Mouse (Mus musculus): ENCODE results near the gene Tspan9.
A peak's percentile ranks its signal among the peaks of the same experiment; 100 is the strongest.

Tspan9 gene

DNA sequence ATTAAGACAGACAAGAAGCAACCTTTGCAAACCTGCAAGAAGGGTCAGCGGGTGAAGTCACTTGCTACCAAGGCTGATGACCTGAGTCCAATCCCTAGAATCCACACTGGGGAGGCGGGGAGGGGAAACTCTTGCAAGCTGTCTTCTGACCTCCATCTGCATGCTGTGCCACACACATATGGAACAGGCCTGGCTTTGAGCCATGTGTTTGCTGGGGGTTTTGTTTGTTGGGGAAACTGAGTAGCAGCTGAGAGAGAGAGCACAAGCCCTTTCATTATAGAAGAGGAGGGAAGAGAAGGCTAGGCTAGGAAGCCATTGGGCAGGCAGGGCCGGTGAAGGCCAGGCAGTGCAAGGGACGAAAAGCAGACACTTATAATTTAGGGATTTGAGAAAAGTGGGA, 123.3 kb downstream of the Tspan9 start:
- DNase-seq (ENCODE audit: low read depth, low spot score): no peak

DNA sequence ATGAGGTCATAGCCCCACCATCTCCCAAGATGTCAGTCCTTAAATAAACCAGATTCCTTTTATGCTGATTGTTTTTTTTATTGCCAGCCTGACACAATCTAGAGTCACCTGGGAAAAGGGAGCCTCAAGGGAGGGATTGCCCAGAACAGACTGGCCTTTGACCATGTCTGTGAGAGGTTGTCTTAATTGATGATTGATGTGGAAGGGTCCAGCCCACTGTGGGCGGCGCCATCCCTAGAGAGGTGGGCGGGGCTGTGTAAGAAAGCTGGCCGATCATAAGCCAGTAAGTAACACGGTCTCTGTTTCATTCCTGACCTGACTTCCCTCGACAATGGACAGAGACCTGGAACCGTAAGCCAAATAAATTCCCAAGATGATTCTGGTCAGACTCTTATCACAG, 124.3 kb downstream of the Tspan9 start:
- no peak for DNase-seq (ENCODE audit: low read depth, low spot score)

DNA sequence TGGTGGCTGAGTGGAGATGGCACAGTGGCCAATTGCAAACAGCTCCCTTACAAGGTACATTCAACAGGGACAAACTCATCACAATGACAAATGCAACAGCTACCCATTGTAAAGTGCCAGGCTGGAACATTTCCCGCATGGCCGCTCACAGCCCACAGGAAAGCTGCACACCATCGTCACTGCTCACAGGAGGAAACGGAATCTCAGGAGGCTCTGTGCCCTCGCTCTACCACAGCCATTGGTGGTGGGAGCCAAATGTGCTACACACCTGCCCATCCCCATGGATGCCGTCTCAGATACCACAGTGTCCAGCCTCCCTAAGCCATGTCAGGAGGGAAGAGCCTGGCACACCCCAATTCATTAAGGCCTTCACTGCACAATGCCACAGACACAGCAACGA, 128.1 kb downstream of the Tspan9 start:
- no peak for DNase-seq (ENCODE audit: low read depth, low spot score)

DNA sequence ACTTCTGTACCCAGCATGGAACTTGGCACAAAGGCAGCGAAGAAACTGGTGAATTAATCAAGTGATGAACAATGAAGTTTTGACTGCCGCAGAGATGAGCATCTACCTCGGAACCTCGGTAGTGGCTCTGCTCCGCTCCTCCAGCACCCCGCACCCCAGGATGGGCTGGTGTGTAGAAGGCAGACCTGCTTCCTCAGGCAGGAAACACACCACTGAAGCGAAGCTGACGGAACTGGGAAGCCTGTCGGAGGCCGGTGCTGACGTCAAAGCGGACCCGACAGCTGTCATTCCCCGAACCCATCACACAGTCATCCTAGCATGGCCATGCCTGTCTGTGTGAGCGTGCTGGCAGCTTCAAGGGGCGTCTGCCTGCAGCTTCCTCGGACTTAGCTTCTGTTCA, 131.6 kb downstream of the Tspan9 start:
- no peak for DNase-seq (ENCODE audit: low read depth, low spot score)

DNA sequence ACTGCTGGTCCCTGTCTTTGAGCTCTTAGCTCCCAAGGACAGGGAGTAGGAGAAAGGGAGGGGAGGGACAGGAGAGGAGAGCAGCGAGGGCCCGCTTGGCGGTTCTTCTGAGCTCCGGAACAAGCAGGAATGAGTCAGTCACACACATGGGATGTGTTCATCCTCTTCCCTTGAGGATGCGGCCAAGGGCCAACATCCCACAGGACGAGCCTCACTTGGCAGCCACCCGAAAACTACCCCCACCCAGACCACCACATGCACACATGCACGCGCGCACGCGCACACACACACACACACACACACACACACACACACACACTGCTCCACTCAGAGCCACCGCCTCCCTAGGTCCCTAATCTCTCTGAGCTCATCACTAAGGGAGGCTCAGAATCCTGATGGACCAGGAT, 132.3 kb downstream of the Tspan9 start:
- DNase-seq (ENCODE audit: low read depth, low spot score): no peak

DNA sequence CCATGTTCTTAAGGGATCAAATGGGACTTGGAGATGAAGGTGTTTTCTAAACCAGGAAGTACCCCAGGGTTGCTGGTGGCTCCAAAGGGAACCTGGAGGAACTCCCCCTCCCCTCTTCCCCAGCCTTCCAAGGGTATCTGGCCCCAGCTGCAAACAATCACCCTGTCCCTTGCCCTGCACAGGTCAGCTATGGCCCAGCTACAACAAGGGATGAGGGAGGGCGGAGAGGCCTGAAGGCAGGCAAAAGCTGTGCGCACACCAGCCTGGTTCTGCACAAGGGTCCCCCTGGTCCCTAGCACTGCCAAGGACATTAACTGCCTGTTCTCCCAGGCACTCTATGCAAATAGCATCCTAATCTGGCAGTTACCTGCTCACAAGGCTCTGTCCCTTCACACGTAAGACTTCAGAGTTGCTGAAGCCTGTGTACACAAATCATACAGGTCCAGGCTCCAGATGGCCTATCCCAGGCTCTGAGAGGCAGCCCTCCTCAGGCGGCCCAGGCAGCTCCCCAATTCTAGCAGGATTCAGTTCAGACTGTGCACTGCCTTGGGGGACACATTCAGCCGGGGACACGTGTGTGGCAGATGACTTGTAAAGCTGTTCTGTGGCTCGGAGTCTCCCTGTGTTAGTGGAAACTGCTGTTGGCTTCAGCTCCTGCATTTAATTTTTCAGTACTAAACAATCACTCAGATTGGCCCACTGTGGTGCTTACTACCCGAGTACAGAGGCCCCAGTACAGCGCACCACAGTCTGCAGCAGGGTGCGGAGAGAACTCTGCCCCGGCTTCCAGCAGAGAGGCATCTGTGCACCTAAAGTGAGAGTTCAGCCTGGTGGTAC, 133.0 kb downstream of the Tspan9 start:
- DNase-seq (ENCODE audit: low read depth, low spot score): no peak

DNA sequence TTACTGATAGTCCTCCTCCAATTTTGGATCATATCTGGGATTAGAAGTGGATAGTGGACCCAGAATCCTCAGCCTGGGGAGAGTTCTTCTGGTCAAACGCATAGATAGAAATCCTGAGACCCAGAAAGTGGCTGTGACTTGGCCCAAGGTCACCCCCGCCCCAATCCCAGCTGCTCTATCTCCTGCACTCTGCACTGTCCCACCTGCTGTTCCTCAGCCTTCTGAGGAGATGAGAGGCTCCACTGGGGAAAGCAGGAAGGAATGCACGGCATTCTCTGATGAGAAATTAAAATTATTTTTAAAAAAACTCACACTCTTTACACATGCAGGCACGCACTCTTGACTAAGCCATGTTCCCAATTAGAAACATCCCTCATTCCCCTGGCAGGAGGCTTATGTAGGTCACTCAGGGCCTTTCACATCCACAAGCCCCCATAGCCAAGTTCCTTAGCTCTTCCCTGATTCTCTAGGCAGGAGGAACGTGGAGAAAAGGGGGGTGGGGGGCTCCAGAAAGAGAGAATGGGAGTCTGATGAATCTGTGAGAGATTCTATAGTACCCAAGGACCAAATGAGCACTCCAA, 135.3 kb downstream of the Tspan9 start:
- DNase-seq (ENCODE audit: low read depth, low spot score): no peak

DNA sequence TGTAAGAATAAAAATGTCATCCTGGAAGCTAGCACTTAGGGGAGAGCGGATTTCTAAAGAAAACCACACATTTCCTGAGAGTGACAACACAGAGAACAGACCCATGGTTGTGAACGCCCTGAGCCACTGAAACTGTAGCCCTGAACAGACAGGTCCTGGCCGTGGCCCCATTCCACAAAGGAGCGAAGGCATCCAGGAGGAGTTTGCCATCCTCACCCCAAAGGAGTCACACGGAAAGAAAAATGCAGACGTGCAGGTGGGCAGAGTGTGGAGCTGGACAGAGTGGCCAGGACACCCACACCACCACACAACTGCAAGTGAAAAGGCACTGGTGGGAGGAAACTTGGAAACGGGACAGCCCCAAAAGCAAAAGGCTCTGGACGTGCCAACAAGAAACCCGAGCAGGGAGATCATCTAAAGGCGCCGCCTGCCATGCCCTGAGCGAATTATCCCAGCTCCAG, 136.1 kb downstream of the Tspan9 start:
- DNase-seq (ENCODE audit: low read depth, low spot score): no peak

DNA sequence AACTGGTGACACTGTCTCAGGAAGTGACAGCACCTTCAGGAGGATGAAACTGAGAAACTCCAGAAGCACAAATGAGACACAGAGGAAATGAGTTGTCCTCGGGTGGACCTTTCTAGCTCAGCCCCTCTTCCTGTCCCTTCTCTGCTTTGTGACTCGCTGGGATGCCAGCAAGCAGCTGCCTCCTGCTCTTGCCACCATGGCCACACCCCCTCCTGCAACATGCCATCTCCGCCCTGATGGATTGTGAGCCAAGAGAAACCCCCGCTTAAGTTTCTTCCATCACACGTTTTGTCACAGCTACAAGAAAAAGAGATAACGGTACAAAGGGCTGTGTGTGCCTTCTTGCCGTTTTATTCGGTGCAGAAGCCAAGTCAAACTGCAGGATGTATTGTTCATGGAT, 137.2 kb downstream of the Tspan9 start:
- DNase-seq (ENCODE audit: low read depth, low spot score): no peak

DNA sequence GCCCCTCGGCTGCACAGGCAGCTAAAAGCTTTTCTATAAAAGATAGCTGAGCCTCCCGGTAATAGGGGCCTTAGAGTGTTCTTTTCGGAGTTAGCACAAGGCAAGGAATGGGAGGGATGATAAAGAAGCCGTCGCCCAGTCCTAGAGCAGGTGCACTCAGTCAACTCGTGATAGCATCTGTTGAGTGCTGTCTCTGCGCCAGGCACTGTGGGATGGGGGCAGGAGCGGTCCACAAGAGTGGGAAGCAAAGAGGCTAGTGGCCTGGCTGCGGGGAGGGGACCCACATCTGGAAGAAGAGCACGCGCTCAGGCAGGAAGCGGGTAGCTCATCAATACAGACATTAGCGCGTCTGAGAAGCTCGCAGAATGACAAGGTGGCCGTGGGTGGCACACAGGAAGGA, 138.8 kb downstream of the Tspan9 start:
- DNase-seq (ENCODE audit: low read depth, low spot score): no peak

DNA sequence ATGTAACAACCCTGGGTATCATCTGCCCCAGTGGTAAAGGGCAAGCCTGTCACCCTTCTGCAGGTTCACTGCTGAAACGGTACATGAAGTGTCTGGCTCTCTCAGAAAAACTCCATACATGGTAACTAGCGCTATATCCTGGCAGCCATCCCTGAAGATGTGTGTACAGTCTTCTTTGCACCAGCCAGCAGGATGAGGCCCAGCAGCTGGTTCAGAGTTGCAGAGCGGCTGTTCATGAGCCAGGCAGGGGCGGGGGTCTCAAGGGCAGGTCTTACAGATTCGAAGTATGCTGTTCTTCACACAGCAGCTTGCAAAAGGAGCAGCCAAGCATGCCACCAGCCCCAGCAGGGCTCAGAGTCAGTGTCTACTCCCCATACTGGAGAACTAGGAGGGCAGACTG, 139.9 kb downstream of the Tspan9 start:
- no peak for DNase-seq (ENCODE audit: low read depth, low spot score)

DNA sequence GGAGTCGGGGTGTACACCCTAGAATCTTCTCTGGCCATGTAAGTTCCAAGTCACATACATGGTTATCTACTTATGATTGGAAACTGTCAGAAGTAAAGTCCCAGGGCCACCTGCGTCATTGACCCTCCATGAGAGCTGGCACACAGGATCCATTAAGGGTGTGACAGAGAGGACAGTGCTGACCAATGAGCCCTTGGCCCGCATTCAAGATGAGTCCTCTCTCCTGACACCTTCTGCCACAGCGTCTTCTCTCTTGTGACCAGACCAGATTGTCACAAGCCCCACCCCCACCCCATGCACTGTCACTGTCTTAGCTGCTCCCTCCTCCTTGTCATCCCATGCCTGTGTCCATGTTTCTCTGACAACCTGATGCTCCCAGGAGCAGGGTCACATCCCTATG, 140.7 kb downstream of the Tspan9 start:
- DNase-seq (ENCODE audit: low read depth, low spot score): no peak

DNA sequence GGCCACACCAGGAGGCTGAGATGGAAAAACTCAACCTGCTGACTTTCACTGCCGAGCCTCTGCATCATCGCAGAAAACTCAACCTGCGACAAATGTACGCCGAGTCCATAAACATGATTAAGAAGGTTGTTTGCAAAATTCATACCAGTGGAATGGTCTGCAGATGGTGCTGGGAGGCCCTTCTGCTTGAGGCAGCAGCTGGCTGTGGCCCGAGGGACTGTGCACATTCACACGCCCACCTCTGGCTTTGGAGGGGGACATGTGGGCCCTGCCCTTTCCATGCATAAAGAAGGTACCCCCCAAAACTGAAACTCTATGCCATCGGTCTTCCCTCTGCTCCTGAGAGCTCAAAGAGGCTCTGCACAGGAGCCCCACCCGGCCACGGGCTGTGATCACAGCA, 141.3 kb downstream of the Tspan9 start:
- no peak for DNase-seq (ENCODE audit: low read depth, low spot score)

DNA sequence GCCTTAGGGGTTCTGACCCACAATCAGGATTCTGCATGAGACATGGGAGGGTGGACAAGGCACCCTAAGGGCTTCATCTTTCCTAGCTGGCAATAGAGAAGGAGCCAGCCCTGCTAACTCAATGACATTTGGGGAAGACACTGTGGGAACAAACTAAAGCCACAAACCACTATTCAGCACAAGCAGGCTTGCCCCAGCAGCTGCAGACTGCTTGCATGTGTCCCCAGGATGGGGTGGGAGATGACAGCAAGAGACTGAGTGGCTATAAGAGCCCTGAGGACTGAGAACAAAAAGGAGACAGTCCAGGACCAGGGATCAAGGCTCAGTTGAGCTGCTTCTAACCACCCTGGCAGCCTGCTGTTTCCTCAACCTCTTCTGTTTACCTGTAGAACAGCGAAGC, 141.8 kb downstream of the Tspan9 start:
- no peak for DNase-seq (ENCODE audit: low read depth, low spot score)

DNA sequence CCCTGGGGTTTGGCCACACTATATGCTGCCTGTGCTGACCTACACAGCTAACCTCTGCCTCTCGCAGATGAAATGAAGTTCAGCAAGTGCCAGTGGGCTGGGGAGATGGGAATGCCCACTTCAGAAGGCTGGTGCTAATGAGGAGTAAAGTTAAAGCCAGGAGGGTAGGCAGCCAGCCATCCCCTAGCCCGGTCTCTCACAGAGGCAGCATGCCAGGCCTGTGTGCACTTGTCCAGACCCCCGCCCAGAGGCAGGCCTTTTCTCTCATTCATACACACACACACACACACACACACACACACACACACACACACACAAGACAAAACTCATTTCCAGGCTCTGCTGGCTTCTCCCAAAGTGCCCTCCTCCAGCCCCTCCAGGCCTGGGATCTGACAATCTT, 142.6 kb downstream of the Tspan9 start:
- no peak for DNase-seq (ENCODE audit: low read depth, low spot score)

DNA sequence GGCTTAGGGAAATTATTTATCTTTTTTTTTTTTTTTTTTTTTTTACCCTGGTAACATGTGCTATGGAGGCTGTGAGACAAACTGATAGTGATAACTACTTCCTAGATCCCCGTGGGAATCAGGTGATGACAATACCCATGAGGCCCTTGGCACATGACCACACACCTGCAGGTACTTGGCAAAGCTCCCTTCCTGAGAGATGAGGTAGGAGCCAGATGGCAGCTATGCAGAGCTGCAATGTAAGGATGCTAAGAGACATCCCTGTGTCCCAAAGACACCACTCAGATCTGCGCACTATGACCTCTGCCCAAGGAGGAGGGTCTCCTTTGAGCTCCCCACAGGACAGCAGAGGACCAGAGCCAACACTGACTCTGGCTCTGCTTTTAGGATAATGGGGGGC, 144.3 kb downstream of the Tspan9 start:
- DNase-seq (ENCODE audit: low read depth, low spot score): no peak

DNA sequence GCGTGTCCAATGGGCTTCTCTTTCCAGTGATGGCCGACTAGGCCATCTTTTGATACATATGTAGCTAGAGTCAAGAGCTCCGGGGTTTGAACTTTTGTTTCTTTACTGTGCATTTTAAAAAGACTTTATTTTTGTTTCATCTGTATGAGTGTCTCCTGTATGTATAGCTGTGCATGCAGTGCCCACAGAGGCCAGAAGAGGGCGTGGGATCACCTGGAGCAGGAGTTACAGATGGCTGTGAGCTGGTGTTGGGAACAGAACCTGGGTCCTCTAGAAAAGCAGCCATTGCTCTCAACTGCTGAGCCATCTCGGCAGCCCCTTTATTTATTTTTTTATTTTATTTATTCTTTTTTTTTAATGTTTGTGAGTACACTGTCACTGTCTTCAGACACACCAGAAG, 146.5 kb downstream of the Tspan9 start:
- peak; percentile 18 for DNase-seq (ENCODE audit: low read depth, low spot score)

DNA sequence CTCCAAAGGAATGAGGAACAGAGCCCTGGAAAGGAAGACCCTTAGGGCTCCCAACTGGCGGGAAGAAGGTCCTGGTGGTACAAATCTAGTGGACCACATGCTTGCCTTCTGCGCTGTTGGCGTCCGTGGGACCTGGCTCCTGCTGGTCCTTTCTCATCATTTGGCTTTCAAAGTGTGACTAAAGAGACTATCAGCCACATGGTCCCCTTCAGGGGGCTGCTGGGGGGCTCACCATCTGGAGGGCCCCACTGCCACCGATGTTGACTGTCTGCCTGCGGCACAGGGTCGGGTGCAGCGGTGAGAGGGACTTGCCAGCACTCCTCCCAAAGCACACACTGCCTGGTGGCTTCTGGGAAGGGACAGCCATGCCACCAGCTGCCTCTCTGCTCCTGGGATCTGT, 150.4 kb downstream of the Tspan9 start:
- DNase-seq (ENCODE audit: low read depth, low spot score): no peak

DNA sequence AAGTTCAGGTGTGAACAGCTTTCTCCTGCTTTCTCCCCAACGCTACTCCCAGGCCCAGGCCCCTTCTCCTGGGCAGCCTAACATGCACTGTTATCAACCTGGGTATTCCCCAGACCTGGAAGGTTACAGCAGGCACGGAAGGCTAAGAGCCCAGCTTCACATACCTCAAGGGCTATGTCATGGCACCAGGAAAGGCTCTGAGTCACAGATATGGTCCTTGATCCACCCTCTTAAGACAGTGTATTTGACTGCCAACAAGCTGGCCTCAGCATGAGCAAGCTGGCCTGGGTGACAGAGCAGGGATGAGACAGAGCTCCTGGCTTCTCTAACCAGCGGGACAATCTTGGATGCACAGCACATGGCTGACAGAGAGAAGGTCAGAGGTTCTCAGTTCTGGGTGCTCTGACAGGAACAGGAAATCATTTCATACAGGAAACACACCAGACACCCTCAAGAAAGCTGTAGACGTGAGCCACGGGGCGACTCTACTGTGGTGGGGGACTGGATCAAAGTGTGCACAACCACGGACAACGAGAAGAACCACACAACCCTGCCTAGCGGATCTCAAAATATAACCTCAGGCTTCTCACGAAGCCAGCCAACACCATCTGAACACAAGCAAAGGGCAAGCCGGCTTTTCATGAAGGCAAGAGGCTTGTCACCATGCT, 151.8 kb downstream of the Tspan9 start:
- DNase-seq (ENCODE audit: low read depth, low spot score): no peak

DNA sequence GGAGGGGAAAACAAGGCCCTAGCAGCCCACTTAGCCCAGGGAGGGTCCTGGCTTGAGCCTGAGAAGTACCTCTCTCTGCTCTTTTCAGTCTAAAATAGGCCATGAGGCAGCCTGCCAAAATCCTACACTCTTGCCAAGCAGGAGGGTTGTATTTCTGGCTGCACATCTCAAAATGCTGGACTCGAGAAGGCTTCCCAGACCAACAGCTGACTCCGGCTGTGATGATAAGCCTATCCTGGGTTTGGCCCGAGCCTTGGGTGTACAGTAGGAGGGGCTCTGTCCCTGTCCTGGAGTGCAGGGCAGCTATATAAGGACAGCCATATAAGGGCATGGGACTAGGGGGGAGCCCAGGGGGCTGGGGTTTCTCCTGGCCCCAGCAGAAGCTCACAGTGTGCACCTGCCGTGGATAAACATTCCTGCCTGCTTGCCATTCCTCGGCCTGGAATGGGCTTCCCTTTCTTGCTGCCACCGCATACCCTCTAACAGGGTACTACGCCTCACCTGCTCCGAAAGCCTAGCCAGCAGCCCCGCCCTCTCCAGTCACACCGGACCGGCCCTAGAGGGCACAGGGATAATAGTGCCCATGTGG, 153.7 kb downstream of the Tspan9 start:
- no peak for DNase-seq (ENCODE audit: low read depth, low spot score)

DNA sequence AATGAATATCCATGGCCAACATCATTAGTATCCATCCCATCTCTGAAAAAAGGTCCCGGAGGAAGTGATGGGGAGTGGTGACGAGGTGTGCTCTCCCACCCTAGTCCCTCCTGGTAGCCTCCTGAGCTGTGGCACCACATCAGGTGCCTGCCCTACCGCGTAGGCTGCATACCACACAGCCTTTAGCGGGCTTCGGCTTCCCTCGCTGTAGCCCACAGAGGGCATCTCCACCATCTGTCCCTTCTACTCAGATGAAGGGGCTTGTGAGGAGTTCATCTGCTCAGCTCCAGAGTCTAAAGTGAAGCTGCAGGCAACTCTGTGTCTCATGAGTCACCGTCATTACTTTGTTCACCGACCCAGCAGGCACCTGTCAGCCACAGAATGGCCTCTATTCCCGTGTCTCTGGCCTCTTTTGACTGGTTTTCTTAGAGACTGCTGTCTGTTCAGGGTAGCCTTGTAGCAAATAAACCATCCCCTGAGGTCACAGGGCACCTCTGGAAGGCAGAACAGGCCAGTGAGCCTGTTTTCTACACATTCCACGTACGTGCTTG, 154.4 kb downstream of the Tspan9 start:
- DNase-seq (ENCODE audit: low read depth, low spot score): no peak

DNA sequence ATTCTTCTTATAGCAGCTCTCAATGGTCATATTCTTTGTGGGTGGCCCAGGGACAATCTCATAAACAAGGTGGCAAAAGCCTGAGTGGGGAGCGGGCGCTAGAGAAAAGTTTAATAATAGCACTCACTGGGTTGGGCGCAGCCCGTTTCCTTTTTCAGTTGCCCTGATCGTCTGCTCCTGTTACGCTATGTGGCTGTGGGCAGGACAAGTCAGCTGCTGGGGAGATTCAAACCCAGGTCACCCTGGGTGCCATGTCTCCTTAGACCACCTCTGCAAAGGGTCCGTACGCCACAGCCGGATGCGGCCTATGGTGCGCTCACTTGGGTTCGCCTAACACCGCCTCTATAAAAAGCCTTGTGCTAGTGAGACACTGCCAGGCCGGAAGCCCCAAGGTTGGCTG, 156.0 kb downstream of the Tspan9 start:
- no peak for DNase-seq (ENCODE audit: low read depth, low spot score)
